Comparison of ENCODE assay signal across 10 mouse cellular contexts in genomic region chr10:111757689-111758088, GRCm38 (mm10).
"Had no signal": no experiment of that assay in that cellular context is flagged by ENCODE, and none has a peak within 500 bp of the region (broad histone marks: within the 10 kb centered on the region; RNA-seq: fewer than 3 reads in every experiment).

No protein-coding gene starts in this region.

- H3K27ac ChIP-seq: kidney, postnatal 0 days; limb, embryonic 15.5 days; liver, embryonic 13.5 days; stomach, postnatal 0 days had no signal

- H3K36me3 ChIP-seq: limb, embryonic 15.5 days; liver, embryonic 13.5 days had no signal

- H3K4me2 ChIP-seq: limb, embryonic 15.5 days; liver, embryonic 13.5 days had no signal

- H3K4me1 ChIP-seq: limb, embryonic 15.5 days; liver, embryonic 13.5 days had no signal

- H3K4me3 ChIP-seq: limb, embryonic 15.5 days; liver, embryonic 13.5 days had no signal

- H3K27me3 ChIP-seq: limb, embryonic 15.5 days; liver, embryonic 13.5 days had no signal

- DNase-seq: kidney, adult 9 months; kidney, postnatal 36 days; layer of hippocampus, adult 9-11 months; layer of hippocampus, postnatal 36 days; liver, embryonic 13.5 days; liver, postnatal 0 days; thymus, postnatal 4 days had no signal

- ATAC-seq: liver, postnatal 0 days had no signal

- H3K9ac ChIP-seq: limb, embryonic 15.5 days; liver, embryonic 13.5 days; liver, postnatal 0 days had no signal

- H3K9me3 ChIP-seq: limb, embryonic 15.5 days; liver, embryonic 13.5 days had no signal
